Mouse (Mus musculus) left cerebral cortex, adult 11 months (tissue): ENCODE measurements around the gene Fam71d.
A peak's percentile ranks its signal among the peaks of the same experiment; 100 is the strongest.

Experiments used
- DNase-seq: peaks from one replicate; pipeline ENCODE4 v3.0.0; 2022; ENCODE audit warnings: low spot score

The Fam71d gene

GRCm38 (mm10) chr12:78691325-78691724, at the start of gene Fam71d:
TSS of gene Fam71d (plus strand) at chr12:78691535.
- no peak for DNase-seq

- DNase-seq: no peak
Measured at GRCm38 (mm10) chr12:78643691-78644090, 47.6 kb upstream of the Fam71d start.

GRCm38 (mm10) chr12:78645282-78645681, 46.1 kb upstream of the Fam71d start:
- no peak for DNase-seq

GRCm38 (mm10) chr12:78659718-78660304, 31.5 kb upstream of the Fam71d start:
- no peak for DNase-seq

- DNase-seq: no peak
Measured at GRCm38 (mm10) chr12:78678101-78678806, 13.1 kb upstream of the Fam71d start.

GRCm38 (mm10) chr12:78678807-78679189, 12.5 kb upstream of the Fam71d start:
- no peak for DNase-seq

GRCm38 (mm10) chr12:78681048-78681447, 10.3 kb upstream of the Fam71d start:
- DNase-seq: no peak

- no peak for DNase-seq
Measured at GRCm38 (mm10) chr12:78682279-78682678, 9.1 kb upstream of the Fam71d start.

- no peak for DNase-seq
Measured at GRCm38 (mm10) chr12:78685669-78686215, 5.6 kb upstream of the Fam71d start.

GRCm38 (mm10) chr12:78688876-78689275, 2.5 kb upstream of the Fam71d start:
- peak; percentile 9 for DNase-seq

- no peak for DNase-seq
Measured at GRCm38 (mm10) chr12:78693281-78693680, 1.9 kb downstream of the Fam71d start.

GRCm38 (mm10) chr12:78717783-78718182, 26.4 kb downstream of the Fam71d start:
- DNase-seq: no peak

- no peak for DNase-seq
Measured at GRCm38 (mm10) chr12:78727723-78728122, 36.4 kb downstream of the Fam71d start.

GRCm38 (mm10) chr12:78739633-78740032, 48.3 kb downstream of the Fam71d start:
- DNase-seq: no peak

GRCm38 (mm10) chr12:78740289-78740688, 49.0 kb downstream of the Fam71d start:
- no peak for DNase-seq

GRCm38 (mm10) chr12:78746226-78746625, 54.9 kb downstream of the Fam71d start:
- no peak for DNase-seq

GRCm38 (mm10) chr12:78747406-78747805, 56.1 kb downstream of the Fam71d start:
- no peak for DNase-seq

- DNase-seq: peak; percentile 12
Measured at GRCm38 (mm10) chr12:78748113-78748512, 56.8 kb downstream of the Fam71d start.

- peak; percentile 96 for DNase-seq
Measured at GRCm38 (mm10) chr12:78748557-78749377, 57.4 kb downstream of the Fam71d start, which contains the start of gene Mpp5. TSS of gene Mpp5 (plus strand) at chr12:78748907.

GRCm38 (mm10) chr12:78749378-78749801, 58.1 kb downstream of the Fam71d start:
- peak; percentile 21 for DNase-seq

- no peak for DNase-seq
Measured at GRCm38 (mm10) chr12:78761979-78762378, 70.6 kb downstream of the Fam71d start.

GRCm38 (mm10) chr12:78769031-78769713, 77.8 kb downstream of the Fam71d start:
- DNase-seq: no peak
